Mouse (Mus musculus): ENCODE results near the gene Mipep.

GRCm38 (mm10) chr14:60741490-60741981 lies 42.8 kb upstream of the Mipep start:
- TF ChIP-seq POLR2A (IDR thresholded peaks at IDR 0.05; ENCODE audit: control insufficient read depth, extremely low read depth, insufficient read depth, low read length, poor library complexity): no peak
- TF ChIP-seq CTCF (IDR thresholded peaks at IDR 0.05; ENCODE audit: borderline replicate concordance, control insufficient read depth, extremely low read depth, insufficient read depth, low read length, poor library complexity): no peak
